Mouse (Mus musculus) CH12.LX (cell line): ENCODE measurements around the gene Cryaa. TPM values are rescaled to one million over a fixed set of nuclear protein-coding genes. Genes with fewer than 3 reads are reported as not detected.

ENCODE experiments used
- DNase-seq: peaks from one replicate; pipeline ENCODE4 v3.0.0-alpha.2; 2013; ENCODE audit errors: extremely low read depth
- H3K27ac ChIP-seq: 2 replicates; pipeline ENCODE4 v1.5.1; 2012; ENCODE audit warnings: low read depth, mild to moderate bottlenecking, control low read depth, moderate library complexity; ENCODE audit not compliant: insufficient read depth
- H3K27me3 ChIP-seq: replicated peaks from 2 replicates; pipeline ENCODE3; 2012; ENCODE audit warnings: inconsistent platforms
- H3K36me3 ChIP-seq, 2 experiments: replicated peaks in 1 of 2; 2 replicates each; pipeline versions ENCODE3 to v1.6.1; 2012; ENCODE audit warnings: inconsistent platforms in 1 of 2, low read length in 1 of 2, mild to moderate bottlenecking in 1 of 2, mixed read lengths in 1 of 2, moderate library complexity in 1 of 2; ENCODE audit not compliant: control insufficient read depth in 1 of 2, insufficient read depth in 1 of 2
- H3K4me1 ChIP-seq, 2 experiments: 2 replicates each; pipeline ENCODE4 v1.6.1; 2012; ENCODE audit warnings: inconsistent platforms in 1 of 2, moderate library complexity in 1 of 2; ENCODE audit not compliant: insufficient read depth in 2 of 2, control insufficient read depth in 1 of 2
- H3K4me2 ChIP-seq: 2 replicates; pipeline ENCODE4 v1.6.1; 2012; ENCODE audit warnings: low read depth, mild to moderate bottlenecking, control low read depth; ENCODE audit not compliant: poor library complexity, insufficient read depth, severe bottlenecking
- H3K4me3 ChIP-seq, 3 experiments: fragments of 150-350 bp in 1 of 3; sonication (generic) in 1 of 3; replicated peaks in 1 of 3; 2 replicates each; pipeline versions ENCODE3 to v1.5.1; 2011 to 2012; ENCODE audit warnings: low read depth in 2 of 3, low read length in 2 of 3, mild to moderate bottlenecking in 2 of 3, moderate library complexity in 2 of 3, control low read depth in 1 of 3, improper control_type of control experiment in 1 of 3, inconsistent platforms in 1 of 3, mixed read lengths in 1 of 3; ENCODE audit not compliant: poor library complexity in 1 of 3
- H3K79me2 ChIP-seq: replicated peaks from 2 replicates; pipeline ENCODE4 v1.6.1; 2012; ENCODE audit warnings: mild to moderate bottlenecking, moderate library complexity; ENCODE audit not compliant: control insufficient read depth, poor library complexity, insufficient read depth, severe bottlenecking; ENCODE audit errors: extremely low read depth
- H3K9ac ChIP-seq: 2 replicates; pipeline ENCODE4 v1.6.1; 2012; ENCODE audit warnings: low read depth, mild to moderate bottlenecking, control low read depth, moderate library complexity; ENCODE audit not compliant: insufficient read depth
- H3K9me3 ChIP-seq: replicated peaks from 2 replicates; pipeline ENCODE3; 2012; ENCODE audit warnings: low read length, inconsistent platforms, mixed read lengths
- BHLHE40 ChIP-seq: IDR thresholded peaks from 2 replicates; pipeline ENCODE4 v1.6.1; 2011; ENCODE audit warnings: mild to moderate bottlenecking, low read depth, low read length, improper control_type of control experiment
- CTCF ChIP-seq, 2 experiments: IDR thresholded peaks in 1 of 2; conservative IDR thresholded peaks in 1 of 2; 2 replicates each; pipeline ENCODE4 v1.5.1; 2011 to 2012; ENCODE audit warnings: low read depth in 2 of 2, low read length in 2 of 2, improper control_type of control experiment in 1 of 2, inconsistent platforms in 1 of 2, mild to moderate bottlenecking in 1 of 2, moderate library complexity in 1 of 2
- E2F4 ChIP-seq: IDR thresholded peaks from 2 replicates; pipeline ENCODE4 v1.6.1; 2011; ENCODE audit warnings: low read depth, low read length, improper control_type of control experiment; ENCODE audit not compliant: insufficient replicate concordance
- HCFC1 ChIP-seq: IDR thresholded peaks from 2 replicates; pipeline ENCODE4 v1.6.1; 2012; ENCODE audit warnings: low read depth, mild to moderate bottlenecking, inconsistent platforms, low read length, improper control_type of control experiment
- JUND ChIP-seq: conservative IDR thresholded peaks from 2 replicates; pipeline ENCODE4 v1.6.1; 2011; ENCODE audit warnings: low read depth, low read length, improper control_type of control experiment
- MAZ ChIP-seq: IDR thresholded peaks from 2 replicates; pipeline ENCODE4 v1.6.1; 2012; ENCODE audit warnings: low read depth, mild to moderate bottlenecking, inconsistent platforms, low read length, improper control_type of control experiment, moderate library complexity
- MEF2A ChIP-seq: IDR thresholded peaks from 2 replicates; pipeline ENCODE4 v1.6.1; 2014; ENCODE audit warnings: low read depth, mild to moderate bottlenecking, inconsistent platforms, low read length, improper control_type of control experiment, borderline replicate concordance
- NRF1 ChIP-seq: IDR thresholded peaks from 2 replicates; pipeline ENCODE4 v1.6.1; 2014; ENCODE audit warnings: low read depth, mild to moderate bottlenecking, inconsistent platforms, low read length, improper control_type of control experiment, moderate library complexity
- POLR2A ChIP-seq: IDR thresholded peaks from 2 replicates; pipeline ENCODE4 v1.6.1; 2011; ENCODE audit warnings: low read depth, mild to moderate bottlenecking, improper control_type of control experiment, low read length
- RAD21 ChIP-seq: IDR thresholded peaks from 2 replicates; pipeline ENCODE4 v1.6.1; 2011; ENCODE audit warnings: low read depth, mild to moderate bottlenecking, low read length, improper control_type of control experiment, moderate library complexity
- RCOR1 ChIP-seq: conservative IDR thresholded peaks from 2 replicates; pipeline ENCODE4 v1.6.1; 2012; ENCODE audit warnings: low read depth, mild to moderate bottlenecking, inconsistent platforms, low read length, improper control_type of control experiment
- USF1 ChIP-seq: IDR thresholded peaks from 2 replicates; pipeline ENCODE4 v1.6.1; 2014; ENCODE audit warnings: low read depth, mild to moderate bottlenecking, inconsistent platforms, low read length, improper control_type of control experiment
- USF2 ChIP-seq: conservative IDR thresholded peaks from 2 replicates; pipeline ENCODE4 v1.6.1; 2011; ENCODE audit warnings: low read depth, low read length, improper control_type of control experiment
- ZMIZ1 ChIP-seq: IDR thresholded peaks from 2 replicates; pipeline ENCODE4 v1.6.1; 2012; ENCODE audit warnings: low read depth, mild to moderate bottlenecking, inconsistent platforms, low read length, improper control_type of control experiment
- ZNF384 ChIP-seq: IDR thresholded peaks from 2 replicates; pipeline ENCODE4 v1.6.1; 2012; ENCODE audit warnings: low read depth, low read length, improper control_type of control experiment, inconsistent platforms
- dilution Hi-C: fragments of 300-500 bp; cut with MboI; formaldehyde crosslinking; loops from 2 replicates; pipeline ENCODE4 v1.14.3; 2020; ENCODE audit warnings: low sequenced_read_pairs; ENCODE audit not compliant: extremely low pct_unique_long_range_greater_than_20kb, extremely low pct_ligation_motif_present
- in situ Hi-C: fragments of 300-500 bp; cut with MboI; formaldehyde crosslinking; loops from 3 replicates; pipeline ENCODE4 v1.14.3; 2019; ENCODE audit warnings: low sequenced_read_pairs, low pct_ligation_motif_present, low pct_unique_long_range_greater_than_20kb, mixed read lengths
- polyA plus RNA-seq: library from polyadenylated mRNA; unstranded; fragments of >175 nt; gene quantifications from 2 replicates; pipeline ENCODE4 v1.2.1, GENCODE M21; 2012; ENCODE audit warnings: low read depth; ENCODE audit not compliant: insufficient read length
- total RNA-seq, 2 experiments: library from RNA; depleted of rRNA; stranded (reverse); fragments of 300-350 nt in 1 of 2; fragments of >200 nt in 1 of 2; gene quantifications; 2 replicates each; pipeline ENCODE4 v1.2.3; 2012 to 2014

The Cryaa gene
- total and polyA plus RNA-seq, 3 experiments = 0.51 TPM; not detected in 2

DNA sequence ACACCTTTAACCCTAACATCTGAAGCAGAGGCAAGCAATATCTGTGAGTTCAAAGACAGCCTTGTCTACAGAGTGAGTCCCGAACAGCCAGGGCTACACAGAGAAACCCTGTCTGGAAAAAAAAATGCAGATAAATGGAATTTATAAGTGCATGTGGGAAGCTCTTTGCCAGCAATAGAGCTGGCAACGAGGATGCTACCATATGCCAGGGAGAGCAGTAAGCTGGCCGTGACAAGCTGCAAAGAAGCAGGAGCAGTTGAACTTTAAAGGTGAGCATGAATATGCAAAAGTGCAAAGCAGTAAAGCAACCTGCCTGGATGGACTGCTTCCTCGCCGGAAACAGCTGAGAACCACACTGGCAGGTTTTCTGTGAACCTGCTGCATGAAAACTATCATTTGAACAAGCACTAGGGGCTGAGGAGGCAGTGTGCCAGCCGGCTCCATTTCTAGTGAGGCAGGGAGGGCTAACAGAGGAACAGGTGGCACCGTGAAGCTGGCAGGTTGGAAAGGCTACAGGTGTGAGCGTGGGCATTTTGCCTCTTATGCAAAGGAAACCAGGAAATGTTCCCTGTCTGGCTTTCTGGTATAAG lies 16.9 kb upstream of the Cryaa start:
- no peaks in the 10 kb centered on the region for H3K27me3 ChIP-seq
- H3K9me3 ChIP-seq = peaks cover 2% of the 10 kb centered on the region
- peaks cover 4 to 7% of the 10 kb centered on the region in 2 experiments for H3K36me3 ChIP-seq
- dilution Hi-C loops (no loop called here), in situ Hi-C loops (loop anchor here (10.0 kb wide), 1 partner anchor 146 kb away; the partner anchor contains the start of gene Wdr4)
- no peak for TF ChIP-seq POLR2A
- no peak for TF ChIP-seq NRF1
- TF ChIP-seq RCOR1 = no peak
- no peak for TF ChIP-seq MEF2A
- no peak for TF ChIP-seq JUND
- TF ChIP-seq MAZ = no peak
- no peak for TF ChIP-seq ZNF384
- TF ChIP-seq E2F4 = no peak
- TF ChIP-seq BHLHE40 = no peak
- TF ChIP-seq USF2 = no peak
- TF ChIP-seq USF1 = no peak
- TF ChIP-seq HCFC1 = no peak
- TF ChIP-seq ZMIZ1 = no peak
- H3K4me3 ChIP-seq = no peak overlapping the region
- H3K9ac ChIP-seq = no peak overlapping the region
- H3K27ac ChIP-seq = no peak overlapping the region
- peaks cover 27% of the 10 kb centered on the region for H3K79me2 ChIP-seq
- peaks cover 2 to 22% of the 10 kb centered on the region in 2 experiments; a peak in 2 of 4 replicates for H3K4me1 ChIP-seq
- DNase-seq = no peak
- no peak overlapping the region for H3K4me2 ChIP-seq

DNA sequence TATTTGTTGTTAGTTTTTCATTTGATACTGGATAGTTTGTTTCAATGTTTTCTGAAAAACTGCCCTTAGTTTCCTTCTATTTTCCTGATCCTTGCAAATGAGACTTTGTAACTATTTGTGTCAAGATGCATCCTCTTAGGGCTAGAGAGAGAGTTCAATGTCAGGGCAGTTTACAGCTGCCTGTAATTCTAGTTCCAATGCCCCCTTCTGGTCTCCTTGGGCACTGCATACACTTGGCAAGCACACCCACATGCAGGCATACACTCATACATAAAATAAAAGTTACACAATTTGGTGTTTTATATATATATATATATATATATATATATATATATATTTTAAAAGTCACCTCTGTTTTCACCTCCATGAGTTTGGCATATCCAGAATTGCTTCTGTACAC lies 14.8 kb upstream of the Cryaa start:
- no peak overlapping the region for H3K4me3 ChIP-seq
- H3K9ac ChIP-seq = no peak overlapping the region
- H3K4me2 ChIP-seq = no peak overlapping the region
- dilution Hi-C loops = no loop called here
- H3K27me3 ChIP-seq = peaks cover 5% of the 10 kb centered on the region
- no peak overlapping the region for H3K27ac ChIP-seq
- peak in 1 of 2 experiments; percentile 39; a peak in 2 of 4 replicates for TF ChIP-seq CTCF (conservative IDR thresholded peaks at IDR 0.05 in 1 of 2, IDR thresholded peaks at IDR 0.05 in 1 of 2; ENCODE audit: low read depth in 2 of 2, low read length in 2 of 2)
- TF ChIP-seq RAD21 = no peak
- H3K36me3 ChIP-seq = no peaks in the 10 kb centered on the region
- DNase-seq = no peak
- peaks cover 4 to 17% of the 10 kb centered on the region in 2 experiments for H3K4me1 ChIP-seq
- H3K9me3 ChIP-seq = peaks cover 2% of the 10 kb centered on the region
- in situ Hi-C loops = loop anchor here (10.0 kb wide), 1 partner anchor 148 kb away; the partner anchor contains the start of gene Wdr4
- peaks cover 6% of the 10 kb centered on the region for H3K79me2 ChIP-seq
